Mouse (Mus musculus) embryonic fibroblast, embryonic 13.5 days (primary cell): ENCODE results near the gene Tceanc2.

Source experiments
- CTCF ChIP-seq: IDR thresholded peaks from 2 replicates; pipeline ENCODE4 v1.5.1; 2011; ENCODE audit warnings: mild to moderate bottlenecking, control low read depth, low read length, moderate library complexity, borderline replicate concordance; ENCODE audit not compliant: insufficient read depth
- POLR2A ChIP-seq: IDR thresholded peaks from 2 replicates; pipeline ENCODE4 v1.6.1; 2011; ENCODE audit warnings: low read depth, mild to moderate bottlenecking, control low read depth, low read length, moderate library complexity

- TF ChIP-seq CTCF (no peak), POLR2A (no peak)
Observed at GRCm38 (mm10) chr4:107120676-107121075, 58.2 kb downstream of the Tceanc2 start.
